Mouse (Mus musculus) hindbrain, postnatal 0 days (tissue): ENCODE results near the gene Lyrm4. TPM values are rescaled to one million over a fixed set of nuclear protein-coding genes. Genes with fewer than 3 reads are reported as not detected.

Experiments used
- ATAC-seq: fragments of 200-750 bp; cut with Nextera tagmentation; 2 replicates; pipeline ENCODE4 v1.8.0; 2017; ENCODE audit warnings: mild to moderate bottlenecking, moderate TSS enrichment, moderate library complexity
- DNase-seq: peaks from one replicate; pipeline ENCODE4 v3.0.0-alpha.2; 2015; ENCODE audit warnings: low spot score
- H3K27ac ChIP-seq: fragments of 300-500 bp; sonication (generic); 2 replicates; pipeline ENCODE4 v1.5.1; 2014; ENCODE audit warnings: mild to moderate bottlenecking
- H3K27me3 ChIP-seq: fragments of 300-500 bp; sonication (generic); 2 replicates; pipeline ENCODE4 v1.6.1; 2014; ENCODE audit warnings: low read length, mixed read lengths; ENCODE audit not compliant: insufficient read depth
- H3K36me3 ChIP-seq: fragments of 300-500 bp; sonication (generic); 2 replicates; pipeline ENCODE4 v1.6.1; 2014; ENCODE audit warnings: low read length, mixed read lengths; ENCODE audit not compliant: insufficient read depth
- H3K4me1 ChIP-seq: fragments of 300-500 bp; sonication (generic); 2 replicates; pipeline ENCODE4 v1.6.1; 2014; ENCODE audit warnings: antibody characterized with exemption, low read length, mixed read lengths; ENCODE audit not compliant: insufficient read depth
- H3K4me2 ChIP-seq: fragments of 300-500 bp; sonication (generic); 2 replicates; pipeline ENCODE4 v1.6.1; 2014; ENCODE audit warnings: low read depth, mild to moderate bottlenecking, low read length, moderate library complexity, mixed read lengths
- H3K4me3 ChIP-seq: fragments of 300-500 bp; sonication (generic); 2 replicates; pipeline ENCODE4 v1.5.1; 2014; ENCODE audit warnings: low read length
- H3K9ac ChIP-seq: fragments of 300-500 bp; sonication (generic); replicated peaks from 2 replicates; pipeline ENCODE4 v1.6.1; 2014; ENCODE audit warnings: mild to moderate bottlenecking, low read length, moderate library complexity, mixed read lengths
- H3K9me3 ChIP-seq: fragments of 300-500 bp; sonication (generic); 2 replicates; pipeline ENCODE4 v1.6.1; 2016; ENCODE audit warnings: low read length, mixed read lengths
- CTCF ChIP-seq: IDR thresholded peaks from 2 replicates; pipeline ENCODE4 v1.5.1; 2016; ENCODE audit warnings: antibody characterized with exemption, control low read depth, low read depth
- WGBS: fragments of 180-500 bp; shearing (Covaris S2); extraction: QIAGEN DNeasy Blood & Tissue Kit; methylation state at CpG from one replicate; pipeline ENCODE4 v1.1.7; 2014; 5-methylcytosine and 5-hydroxymethylcytosine counted together
- polyA plus RNA-seq: library from polyadenylated mRNA; unstranded; fragments of >200 nt; fragmentation: Nextera tagmentation; extraction: Ambion mirVana; gene quantifications from 2 replicates; pipeline ENCODE4 v1.2.1, GENCODE M21; 2015
- total RNA-seq: library from RNA; depleted of rRNA; stranded (reverse); fragments of >200 nt; gene quantifications from 2 replicates; pipeline ENCODE4 v1.2.3, GENCODE M21; 2014; rRNA removed

Gene Lyrm4
- total and polyA plus RNA-seq, 2 experiments from 2014 or later: 15.7 to 53.0 TPM

DNA sequence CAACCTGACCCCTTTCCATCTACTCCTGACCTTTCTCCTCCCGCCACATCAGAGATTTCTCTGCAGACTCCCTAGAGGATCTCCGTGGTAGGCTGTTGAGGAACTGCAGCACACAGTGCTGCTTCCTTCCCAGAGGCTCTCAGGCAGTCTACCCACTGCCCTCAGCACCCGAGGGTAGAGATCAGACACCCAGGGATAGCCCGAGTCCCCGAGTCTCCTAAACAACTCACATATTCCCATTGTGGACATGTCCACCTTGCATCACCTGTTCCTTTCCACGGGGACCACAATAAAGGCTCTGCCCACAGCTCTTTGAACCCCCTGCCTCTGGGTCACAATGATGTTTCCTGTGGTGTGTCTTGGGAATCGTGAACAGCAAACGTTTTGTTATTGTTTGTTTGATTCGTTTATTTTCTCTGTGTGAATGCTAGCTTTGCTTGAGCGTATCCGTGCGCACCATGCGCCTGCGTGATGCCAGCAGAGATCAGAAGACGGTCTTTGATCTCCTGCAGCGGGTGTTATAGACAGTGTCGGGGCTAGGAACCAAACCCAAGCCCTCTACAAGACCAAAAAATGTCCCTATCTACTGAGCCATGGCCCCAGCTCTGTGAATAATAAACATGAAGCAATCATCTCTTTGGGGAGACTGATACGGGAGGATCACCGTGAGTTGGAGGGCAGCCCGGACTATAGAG lies 170.5 kb downstream of the Lyrm4 start:
- 73% methylated on average over 20 of the region's 20 CpGs for WGBS
- H3K27me3 ChIP-seq: no peaks in the 10 kb centered on the region

DNA sequence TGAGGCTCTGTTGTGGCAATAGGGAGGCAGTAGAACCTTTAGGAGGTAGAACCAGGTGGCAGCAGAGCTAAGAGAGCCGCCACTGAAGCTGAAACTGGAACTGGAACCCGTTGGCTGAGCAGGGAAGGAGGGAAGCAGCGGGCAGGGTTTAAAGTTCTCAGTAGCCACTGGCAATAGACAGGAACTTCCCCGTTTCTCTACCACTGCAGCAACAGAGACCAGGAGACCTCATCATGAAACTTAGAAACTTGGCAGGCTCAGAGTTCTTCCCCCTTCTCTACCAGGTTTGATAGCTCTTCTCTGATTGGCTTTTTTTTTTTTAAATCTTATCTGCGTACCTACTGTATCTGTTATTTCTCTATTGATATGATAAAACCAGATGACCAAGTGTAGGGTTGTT lies 176.4 kb downstream of the Lyrm4 start:
- no peak for TF ChIP-seq CTCF
- no peak overlapping the region for H3K4me3 ChIP-seq
- no peaks in the 10 kb centered on the region for H3K9me3 ChIP-seq
- H3K27ac ChIP-seq: no peak overlapping the region
- no peak overlapping the region for H3K4me2 ChIP-seq
- H3K9ac ChIP-seq: no peak overlapping the region
- DNase-seq: no peak
- no peaks in the 10 kb centered on the region for H3K27me3 ChIP-seq
- H3K4me1 ChIP-seq: no peaks in the 10 kb centered on the region
- no peak for ATAC-seq
- H3K36me3 ChIP-seq: no peaks in the 10 kb centered on the region
- 86% methylated on average over 5 of the region's 5 CpGs for WGBS

More for the DNA sequence above, 170.5 kb downstream of the Lyrm4 start:
- H3K4me2 ChIP-seq: no peak overlapping the region
- no peak overlapping the region for H3K9ac ChIP-seq
- no peak for TF ChIP-seq CTCF
- DNase-seq (no peak), ATAC-seq (no peak)
- H3K9me3 ChIP-seq: no peaks in the 10 kb centered on the region
- no peak overlapping the region for H3K27ac ChIP-seq
- no peak overlapping the region for H3K4me3 ChIP-seq
- no peaks in the 10 kb centered on the region for H3K4me1 ChIP-seq
- H3K36me3 ChIP-seq: no peaks in the 10 kb centered on the region

DNA sequence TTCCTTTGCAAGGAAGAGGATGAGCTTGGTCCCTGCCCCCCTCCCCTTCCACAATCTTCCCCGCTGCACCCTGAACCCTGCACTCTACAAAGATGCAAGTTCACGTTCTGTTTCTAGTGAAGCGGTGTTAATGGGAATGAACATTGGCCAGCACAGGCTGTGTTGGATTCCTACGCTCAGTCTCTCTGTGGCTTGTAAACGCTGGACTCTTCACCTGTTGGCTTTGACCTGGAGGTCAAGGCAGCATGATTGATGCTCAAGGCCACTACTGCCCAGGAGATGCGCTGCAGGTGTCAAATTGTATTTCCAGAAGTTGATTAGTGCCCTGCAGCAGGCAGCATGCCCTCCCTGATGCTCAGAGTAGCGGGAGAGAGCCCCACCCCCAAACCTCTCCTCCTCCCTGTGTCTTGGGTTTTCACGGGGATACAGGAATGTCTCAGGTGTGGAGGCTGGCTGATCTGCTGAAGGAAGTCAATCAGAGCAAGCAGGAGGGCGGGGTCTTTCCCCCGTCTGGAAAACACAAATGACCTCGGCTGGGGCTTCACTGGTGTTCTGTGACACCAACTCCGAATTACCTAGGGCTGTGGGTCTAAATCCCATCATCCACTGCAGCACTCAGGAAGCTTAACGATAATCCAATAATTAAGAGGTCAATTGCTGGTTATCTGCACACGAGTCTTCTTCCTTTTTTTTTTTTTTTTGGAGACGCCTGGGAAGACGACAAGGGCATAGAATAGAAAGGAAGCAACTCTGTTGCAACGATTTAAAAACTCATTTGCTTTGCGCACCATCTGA lies 177.3 kb downstream of the Lyrm4 start:
- H3K4me3 ChIP-seq: no peak overlapping the region
- no peaks in the 10 kb centered on the region for H3K36me3 ChIP-seq
- DNase-seq (no peak), ATAC-seq (no peak)
- no peak overlapping the region for H3K4me2 ChIP-seq
- H3K9me3 ChIP-seq: no peaks in the 10 kb centered on the region
- no peak for TF ChIP-seq CTCF
- H3K27me3 ChIP-seq: no peaks in the 10 kb centered on the region
- WGBS: 69% methylated on average over 18 of the region's 18 CpGs
- no peaks in the 10 kb centered on the region for H3K4me1 ChIP-seq
- H3K9ac ChIP-seq: no peak overlapping the region
- no peak overlapping the region for H3K27ac ChIP-seq

- 73% methylated on average over 2 of the region's 2 CpGs for WGBS
- H3K9me3 ChIP-seq: no peaks in the 10 kb centered on the region
- no peak for DNase-seq
- no peaks in the 10 kb centered on the region for H3K36me3 ChIP-seq
- no peak overlapping the region for H3K27ac ChIP-seq
- H3K4me1 ChIP-seq: no peaks in the 10 kb centered on the region
- H3K4me2 ChIP-seq: no peak overlapping the region
- no peak for TF ChIP-seq CTCF
- no peak overlapping the region for H3K9ac ChIP-seq
- ATAC-seq: no peak
- H3K4me3 ChIP-seq: no peak overlapping the region
- H3K27me3 ChIP-seq: no peaks in the 10 kb centered on the region
These were observed 179.3 kb downstream of the Lyrm4 start for GRCm38 (mm10) chr13:35937991-35938390.

Other genes with a start within 250 kb of the Lyrm4 start
- 3.0 and 3.3 TPM in 2 replicates for gene Rpp40, start 211.2 kb downstream of the Lyrm4 start, total RNA-seq
- gene Rpp40, start 211.2 kb downstream of the Lyrm4 start, polyA plus RNA-seq: 8.7 and 9.5 TPM in 2 replicates
- 4.1 and 4.3 TPM in 2 replicates for gene Ppp1r3g, start 158.7 kb downstream of the Lyrm4 start, total RNA-seq
- gene Ppp1r3g, start 158.7 kb downstream of the Lyrm4 start, polyA plus RNA-seq: 0.50 and 1.0 TPM in 2 replicates
- 21.5 and 34.3 TPM in 2 replicates for gene Fars2, start 114 bp downstream of the Lyrm4 start, total RNA-seq
- 34.5 and 34.6 TPM in 2 replicates for gene Fars2, start 114 bp downstream of the Lyrm4 start, polyA plus RNA-seq